Mouse (Mus musculus): ENCODE measurements around the gene Zmpste24.

DNA sequence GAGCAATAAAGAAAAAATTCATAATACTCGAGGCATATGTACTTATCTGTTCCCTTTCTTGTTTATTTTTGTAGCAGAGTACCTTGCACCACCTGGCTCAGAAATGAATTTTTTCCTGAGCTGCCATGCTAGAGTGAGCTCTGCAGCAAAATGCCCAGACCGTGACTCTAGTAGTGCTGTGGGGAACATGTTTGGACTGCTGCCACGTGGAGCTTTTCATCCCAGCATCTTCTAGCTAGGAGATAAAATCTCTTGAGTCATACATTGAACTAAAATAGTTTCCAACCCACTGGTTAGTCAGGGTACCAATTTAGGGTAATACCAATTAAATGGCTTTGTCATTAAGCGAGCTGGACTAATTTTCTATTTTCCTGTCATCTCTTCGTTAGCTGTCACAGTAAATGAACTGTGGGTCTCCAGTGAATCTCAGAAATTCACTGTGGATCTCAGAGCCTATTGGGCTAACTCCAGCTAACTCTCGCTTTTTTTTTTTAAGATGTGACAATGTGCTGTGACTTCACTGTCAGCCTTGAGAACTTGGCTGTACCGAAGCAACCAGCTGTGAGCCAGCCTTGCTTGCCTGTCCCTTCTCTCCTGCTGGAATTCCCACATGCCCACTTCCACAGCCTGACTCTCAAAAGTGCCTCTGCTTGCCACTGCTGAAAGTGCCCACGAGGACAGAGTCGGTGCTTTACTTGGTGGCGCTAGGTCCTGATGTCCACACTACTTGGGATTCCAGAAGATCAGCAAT is 77.8 kb downstream of the Zmpste24 start:
- TF ChIP-seq POLR2A (IDR thresholded peaks at IDR 0.05; ENCODE audit: control insufficient read depth, low read depth, low read length) (no peak), CTCF (IDR thresholded peaks at IDR 0.05; ENCODE audit: control insufficient read depth, insufficient read depth, insufficient replicate concordance, low read depth, low read length) (no peak)

Data from testis, adult 2 months (tissue).